ENCODE assay signal across 13 mouse cellular contexts in the genomic region with DNA sequence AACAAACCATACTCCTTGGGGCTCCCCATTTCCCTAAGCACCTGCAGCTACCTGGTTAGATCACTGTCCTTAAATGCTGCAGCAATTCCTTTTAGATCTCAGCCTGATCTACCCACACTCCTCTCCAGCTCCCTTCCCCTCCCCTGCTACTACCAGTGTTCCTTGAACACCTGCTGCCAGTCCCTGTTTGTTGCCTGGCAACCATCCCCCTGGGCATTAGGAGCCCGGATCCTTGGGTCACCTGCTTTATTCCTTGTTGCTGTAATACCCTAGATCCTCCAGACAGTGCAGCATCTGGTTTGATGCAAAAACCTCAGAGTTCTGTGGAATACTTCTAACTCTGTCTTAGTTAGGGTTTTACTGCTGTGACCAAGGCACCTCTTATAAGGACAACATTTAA. TPM values are rescaled to one million over a fixed set of nuclear protein-coding genes. Genes with fewer than 3 reads are reported as not detected.
DNase-seq lines count a peak whose midpoint lies in the region; ATAC-seq lines count a peak whose summit lies in the region.
"Had no signal": no experiment of that assay in that cellular context is flagged by ENCODE, and none has a peak within 500 bp of the region (broad histone marks: within the 10 kb centered on the region; RNA-seq: fewer than 3 reads in every experiment).

No protein-coding gene starts in this region.

- H3K4me2 ChIP-seq in limb, embryonic 12.5 days = no peak overlapping the region
- no peak overlapping the region for H3K4me2 ChIP-seq in embryonic facial prominence, embryonic 15.5 days (replicated peaks)
- H3K4me2 ChIP-seq in hindbrain, embryonic 15.5 days = no peak overlapping the region

- no peaks in the 10 kb centered on the region for H3K36me3 ChIP-seq in limb, embryonic 12.5 days
- no peaks in the 10 kb centered on the region for H3K36me3 ChIP-seq in limb, embryonic 10.5 days
- H3K36me3 ChIP-seq in embryonic facial prominence, embryonic 15.5 days = no peaks in the 10 kb centered on the region
- H3K36me3 ChIP-seq in hindbrain, embryonic 15.5 days = peaks cover 34% of the 10 kb centered on the region

- ATAC-seq in limb, embryonic 12.5 days (ENCODE audit: insufficient number of reproducible peaks, insufficient read depth, low FRiP score, low TSS enrichment, low read depth) = 0 out of 2 replicates have a peak, but pooled peaks have one; percentile 31
- peak; percentile 58; the same call in 1 of the 2 replicates for ATAC-seq in embryonic facial prominence, embryonic 15.5 days (ENCODE audit: insufficient number of reproducible peaks, low FRiP score, low TSS enrichment, low read depth)
- 0 out of 2 replicates have a peak, but pooled peaks have one; percentile 35 for ATAC-seq in hindbrain, embryonic 15.5 days (ENCODE audit: low FRiP score, low read depth)
- ATAC-seq: liver, postnatal 0 days had no signal

- H3K9ac ChIP-seq in limb, embryonic 12.5 days (replicated peaks) = no peak overlapping the region
- H3K9ac ChIP-seq in embryonic facial prominence, embryonic 15.5 days = no peak overlapping the region
- H3K9ac ChIP-seq in hindbrain, embryonic 15.5 days = no peak overlapping the region
- H3K9ac ChIP-seq: liver, postnatal 0 days had no signal

- no peaks in the 10 kb centered on the region for H3K4me1 ChIP-seq in limb, embryonic 12.5 days (replicated peaks)
- H3K4me1 ChIP-seq in limb, embryonic 10.5 days = peaks cover 7% of the 10 kb centered on the region; the same call in 1 of the 2 replicates
- H3K4me1 ChIP-seq in embryonic facial prominence, embryonic 15.5 days = no peaks in the 10 kb centered on the region
- peaks cover 9% of the 10 kb centered on the region for H3K4me1 ChIP-seq in hindbrain, embryonic 15.5 days (replicated peaks)

- 10% methylated on average over 1 of the region's 1 CpGs for WGBS in limb, embryonic 12.5 days
- WGBS in limb, embryonic 10.5 days = 5% methylated on average over 1 of the region's 1 CpGs
- 4% methylated on average over 1 of the region's 1 CpGs for WGBS in embryonic facial prominence, embryonic 15.5 days
- WGBS in hindbrain, embryonic 15.5 days = 0% methylated on average over 1 of the region's 1 CpGs

- H3K4me3 ChIP-seq in limb, embryonic 12.5 days (replicated peaks) = no peak overlapping the region
- H3K4me3 ChIP-seq in limb, embryonic 10.5 days = no peak overlapping the region
- no peak overlapping the region for H3K4me3 ChIP-seq in embryonic facial prominence, embryonic 15.5 days (replicated peaks)
- no peak overlapping the region for H3K4me3 ChIP-seq in hindbrain, embryonic 15.5 days

- H3K27ac ChIP-seq in limb, embryonic 12.5 days = no peak overlapping the region
- H3K27ac ChIP-seq in limb, embryonic 10.5 days = no peak overlapping the region
- no peak overlapping the region for H3K27ac ChIP-seq in embryonic facial prominence, embryonic 15.5 days (replicated peaks)
- H3K27ac ChIP-seq in hindbrain, embryonic 15.5 days (replicated peaks) = 0 out of 2 replicates have a peak overlapping the region, but pooled peaks have one; percentile 10

- H3K9me3 ChIP-seq in limb, embryonic 12.5 days = no peaks in the 10 kb centered on the region
- H3K9me3 ChIP-seq in limb, embryonic 10.5 days (replicated peaks) = no peaks in the 10 kb centered on the region
- no peaks in the 10 kb centered on the region for H3K9me3 ChIP-seq in embryonic facial prominence, embryonic 15.5 days (replicated peaks)
- H3K9me3 ChIP-seq in hindbrain, embryonic 15.5 days = no peaks in the 10 kb centered on the region

- no peak for DNase-seq in limb, embryonic 10.5 days (ENCODE audit: low spot score)
- peak; percentile 72 for DNase-seq in retina, postnatal 1 day
- no peak for DNase-seq in adrenal gland, adult 8-10 months
- no peak for DNase-seq in layer of hippocampus, postnatal 14 days (ENCODE audit: low spot score in 2 of 2)
- DNase-seq: gastrocnemius, postnatal 25 days; kidney, adult 18-20 months; liver, postnatal 0 days; right cerebral cortex, adult 18-20 months; thymus, postnatal 4 days had no signal

- H3K27me3 ChIP-seq in limb, embryonic 12.5 days = no peaks in the 10 kb centered on the region
- H3K27me3 ChIP-seq in limb, embryonic 10.5 days (ENCODE audit: low read depth, poor library complexity, severe bottlenecking) = no peaks in the 10 kb centered on the region
- H3K27me3 ChIP-seq in embryonic facial prominence, embryonic 15.5 days = no peaks in the 10 kb centered on the region
- no peaks in the 10 kb centered on the region for H3K27me3 ChIP-seq in hindbrain, embryonic 15.5 days

RNA-seq across cellular contexts. Expression of gene Mapk8ip2, which starts 11.3 kb away (rescaled TPM):
- 2.0 and 2.1 TPM in 2 replicates for polyA plus RNA-seq in limb, embryonic 12.5 days (2016; fragmentation: Nextera tagmentation; extraction: Ambion mirVana)
- 1.6 and 2.5 TPM in 2 replicates for polyA plus RNA-seq in limb, embryonic 10.5 days (2016; fragmentation: Nextera tagmentation; extraction: Ambion mirVana)
- 3.4 and 4.9 TPM in 2 replicates for polyA plus RNA-seq in embryonic facial prominence, embryonic 15.5 days (2015; fragmentation: Nextera tagmentation; extraction: Ambion mirVana)
- polyA plus RNA-seq in hindbrain, embryonic 15.5 days (2015; fragmentation: Nextera tagmentation; extraction: Ambion mirVana) = 78.0 and 87.6 TPM in 2 replicates
- 10 to 100 TPM; 14.3 to 19.0 (median 15.0) TPM for total RNA-seq in adrenal gland, adult 8-10 months (2022)
- 100 to 1,000 TPM; 195 to 198 TPM for total RNA-seq in layer of hippocampus, postnatal 14 days (2021)
- total RNA-seq: monocyte, adult 5-6 weeks had no signal
- polyA plus RNA-seq: liver, postnatal 0 days had no signal

RNA-seq across cellular contexts. Expression of gene Arsa, which starts 12.2 kb away (rescaled TPM):
- polyA plus RNA-seq in limb, embryonic 12.5 days (2016; fragmentation: Nextera tagmentation; extraction: Ambion mirVana) = 15.2 and 15.6 TPM in 2 replicates
- polyA plus RNA-seq in limb, embryonic 10.5 days (2016; fragmentation: Nextera tagmentation; extraction: Ambion mirVana) = 9.6 and 11.2 TPM in 2 replicates
- 27.8 and 30.1 TPM in 2 replicates for polyA plus RNA-seq in embryonic facial prominence, embryonic 15.5 days (2015; fragmentation: Nextera tagmentation; extraction: Ambion mirVana)
- polyA plus RNA-seq in hindbrain, embryonic 15.5 days (2015; fragmentation: Nextera tagmentation; extraction: Ambion mirVana) = 33.4 and 35.4 TPM in 2 replicates
- total RNA-seq in adrenal gland, adult 8-10 months (2022) = 10 to 100 TPM; 16.9 to 32.5 (median 21.6) TPM
- total RNA-seq in layer of hippocampus, postnatal 14 days (2021) = 10 to 100 TPM; 29.1 to 31.5 TPM

RNA-seq across cellular contexts. Expression of gene Shank3, which starts 34.4 kb away (rescaled TPM):
- polyA plus RNA-seq in limb, embryonic 12.5 days (2016; fragmentation: Nextera tagmentation; extraction: Ambion mirVana) = 2.4 and 3.2 TPM in 2 replicates
- 2.1 and 2.8 TPM in 2 replicates for polyA plus RNA-seq in limb, embryonic 10.5 days (2016; fragmentation: Nextera tagmentation; extraction: Ambion mirVana)
- 2.3 and 3.0 TPM in 2 replicates for polyA plus RNA-seq in embryonic facial prominence, embryonic 15.5 days (2015; fragmentation: Nextera tagmentation; extraction: Ambion mirVana)
- 9.6 and 11.2 TPM in 2 replicates for polyA plus RNA-seq in hindbrain, embryonic 15.5 days (2015; fragmentation: Nextera tagmentation; extraction: Ambion mirVana)
- total RNA-seq in adrenal gland, adult 8-10 months (2022) = 10 to 100 TPM; 29.1 to 61.2 (median 42.8) TPM
- 100 to 1,000 TPM; 271 to 274 TPM for total RNA-seq in layer of hippocampus, postnatal 14 days (2021)
- total RNA-seq: monocyte, adult 5-6 weeks had no signal

RNA-seq across cellular contexts. Expression of gene Chkb, which starts 35.3 kb away (rescaled TPM):
- polyA plus RNA-seq in limb, embryonic 12.5 days (2016; fragmentation: Nextera tagmentation; extraction: Ambion mirVana) = 59.2 and 61.8 TPM in 2 replicates
- polyA plus RNA-seq in limb, embryonic 10.5 days (2016; fragmentation: Nextera tagmentation; extraction: Ambion mirVana) = 38.6 and 41.9 TPM in 2 replicates
- polyA plus RNA-seq in embryonic facial prominence, embryonic 15.5 days (2015; fragmentation: Nextera tagmentation; extraction: Ambion mirVana) = 56.4 and 59.6 TPM in 2 replicates
- 89.8 and 91.9 TPM in 2 replicates for polyA plus RNA-seq in hindbrain, embryonic 15.5 days (2015; fragmentation: Nextera tagmentation; extraction: Ambion mirVana)
- 10 to 100 TPM; 47.0 to 76.2 (median 66.7) TPM for total RNA-seq in adrenal gland, adult 8-10 months (2022)
- total RNA-seq in layer of hippocampus, postnatal 14 days (2021) = 10 to 100 TPM; 44.3 to 50.0 TPM

RNA-seq across cellular contexts. Expression of gene Gm44502, which starts 35.6 kb away (rescaled TPM):
- not detected in 2 replicates for polyA plus RNA-seq in limb, embryonic 12.5 days (2016; fragmentation: Nextera tagmentation; extraction: Ambion mirVana)
- polyA plus RNA-seq in limb, embryonic 10.5 days (2016; fragmentation: Nextera tagmentation; extraction: Ambion mirVana) = not detected in 2 replicates
- not detected in 2 replicates for polyA plus RNA-seq in embryonic facial prominence, embryonic 15.5 days (2015; fragmentation: Nextera tagmentation; extraction: Ambion mirVana)
- not detected in 2 replicates for polyA plus RNA-seq in hindbrain, embryonic 15.5 days (2015; fragmentation: Nextera tagmentation; extraction: Ambion mirVana)
- 1 to 10 TPM in 2 of 4 experiments, not detected in 2; 1.2 to 1.5 TPM for total RNA-seq in adrenal gland, adult 8-10 months (2022)
- not detected for total RNA-seq in layer of hippocampus, postnatal 14 days (2021)
- total RNA-seq: gastrocnemius, postnatal 25 days had no signal
- polyA plus RNA-seq: liver, postnatal 0 days had no signal

Comparison
In these comparisons a context has a peak if more than half of its experiments do, and no peak if none do; other contexts are left out.
1. RNA of gene Mapk8ip2, which starts 11.3 kb away (polyA plus RNA-seq): 78.0 to 87.6 TPM in hindbrain, embryonic 15.5 days; 3.4 to 4.9 TPM in embryonic facial prominence, embryonic 15.5 days, 1.6 to 2.5 TPM in limb, embryonic 10.5 days and 2.0 to 2.1 TPM in limb, embryonic 12.5 days; every median in the first group is over 10 times any median in the second.
2. Peak in every context shown above with its lines, with median percentiles within 50 percentile points of each other: ATAC-seq.